Mouse (Mus musculus) cortical plate, adult 2 months (tissue): ENCODE data around the gene Ubac2.

ENCODE experiments used
- CTCF ChIP-seq: fragments of 200-500 bp; IDR thresholded peaks from 2 replicates; pipeline ENCODE4 v1.5.1; 2011; ENCODE audit warnings: mild to moderate bottlenecking, control low read depth, low read length; ENCODE audit not compliant: insufficient read depth; ENCODE audit errors: extremely low read depth
- POLR2A ChIP-seq: fragments of 200-500 bp; IDR thresholded peaks from 2 replicates; pipeline ENCODE4 v1.6.1; 2011; ENCODE audit warnings: mild to moderate bottlenecking, low read length, control low read depth; ENCODE audit not compliant: insufficient read depth; ENCODE audit errors: extremely low read depth

GRCm38 (mm10) chr14:121932180-121932579 lies 53.8 kb downstream of the Ubac2 start:
- TF ChIP-seq POLR2A (no peak), CTCF (no peak)
